Mouse (Mus musculus): ENCODE data around the gene Iqsec3.

- no peak for TF ChIP-seq POLR2A (IDR thresholded peaks at IDR 0.05; ENCODE audit: borderline replicate concordance, low read depth, low read length)
- no peak for TF ChIP-seq CTCF (IDR thresholded peaks at IDR 0.05; ENCODE audit: low read depth, low read length)
Measured at GRCm38 (mm10) chr6:121344329-121344728, 129.1 kb downstream of the Iqsec3 start.
